Mouse (Mus musculus) lung, embryonic 15.5 days (tissue): ENCODE measurements at regions not wholly inside any gene's neighbourhood (a gene's known extent, or its start where the extent isn't known, plus 50 kb on each side); places are given as distances from the start of the nearest gene placed in this dataset.

Source experiments
- ATAC-seq: fragments of 200-750 bp; cut with Nextera tagmentation; 2 replicates; pipeline ENCODE4 v1.8.0; 2017; ENCODE audit warnings: moderate number of reproducible peaks, borderline replicate concordance; ENCODE audit not compliant: low FRiP score, low TSS enrichment; ENCODE audit errors: extremely low read depth
- H3K27ac ChIP-seq: fragments of 300-500 bp; sonication (generic); 2 replicates; pipeline ENCODE4 v1.5.1; 2015; ENCODE audit warnings: moderate library complexity, mild to moderate bottlenecking, inconsistent platforms
- H3K27me3 ChIP-seq: fragments of 300-500 bp; sonication (generic); 2 replicates; pipeline ENCODE4 v1.6.1; 2015; ENCODE audit warnings: inconsistent platforms
- H3K36me3 ChIP-seq: fragments of 300-500 bp; sonication (generic); 2 replicates; pipeline ENCODE4 v1.6.1; 2015; ENCODE audit warnings: inconsistent platforms
- H3K4me1 ChIP-seq: fragments of 300-500 bp; sonication (generic); 2 replicates; pipeline ENCODE4 v1.6.1; 2015; ENCODE audit warnings: inconsistent platforms
- H3K4me2 ChIP-seq: fragments of 300-500 bp; sonication (generic); 2 replicates; pipeline ENCODE4 v1.6.1; 2015; ENCODE audit warnings: inconsistent platforms, mild to moderate bottlenecking, moderate library complexity
- H3K4me3 ChIP-seq: fragments of 300-500 bp; sonication (generic); 2 replicates; pipeline ENCODE4 v1.5.1; 2015; ENCODE audit warnings: mild to moderate bottlenecking, inconsistent platforms
- H3K9ac ChIP-seq: fragments of 300-500 bp; sonication (generic); 2 replicates; pipeline ENCODE4 v1.6.1; 2015; ENCODE audit warnings: inconsistent platforms
- H3K9me3 ChIP-seq: fragments of 300-500 bp; sonication (generic); 2 replicates; pipeline ENCODE4 v1.6.1; 2016; ENCODE audit warnings: inconsistent platforms
- WGBS: fragments of 180-500 bp; shearing (Covaris S2); methylation state at CpG from one replicate; pipeline ENCODE4 v1.1.7; 2015; 5-methylcytosine and 5-hydroxymethylcytosine counted together

- H3K9me3 ChIP-seq: no peaks in the 10 kb centered on the region
- no peaks in the 10 kb centered on the region for H3K36me3 ChIP-seq
- no peaks in the 10 kb centered on the region for H3K4me1 ChIP-seq
- 45% methylated on average over 3 of the region's 3 CpGs for WGBS
- H3K4me3 ChIP-seq: no peak overlapping the region
- H3K27ac ChIP-seq: no peak overlapping the region
- H3K9ac ChIP-seq: no peak overlapping the region
- no peak for ATAC-seq
- no peak overlapping the region for H3K4me2 ChIP-seq
- no peaks in the 10 kb centered on the region for H3K27me3 ChIP-seq
These were observed 62.0 kb upstream of the Slc4a7 start for GRCm38 (mm10) chr14:14640023-14640441.

GRCm38 (mm10) chr14:14640557-14640956, 61.5 kb upstream of the Slc4a7 start:
- Histone ChIP-seq H3K9me3 (no peaks in the 10 kb centered on the region), H3K9ac (no peak overlapping the region), H3K27me3 (no peaks in the 10 kb centered on the region), H3K36me3 (no peaks in the 10 kb centered on the region), H3K4me1 (no peaks in the 10 kb centered on the region), H3K27ac (no peak overlapping the region), H3K4me3 (no peak overlapping the region), H3K4me2 (no peak overlapping the region)
- no peak for ATAC-seq

- no peak overlapping the region for H3K4me2 ChIP-seq
These were observed 58.5 kb upstream of the Slc4a7 start for GRCm38 (mm10) chr14:14643533-14643932.

GRCm38 (mm10) chr14:14645084-14645483, 57.0 kb upstream of the Slc4a7 start:
- Histone ChIP-seq H3K9me3 (no peaks in the 10 kb centered on the region), H3K36me3 (no peaks in the 10 kb centered on the region)
- ATAC-seq: no peak

More at GRCm38 (mm10) chr14:14643533-14643932, 58.5 kb upstream of the Slc4a7 start:
- H3K27ac ChIP-seq: no peak overlapping the region
- no peaks in the 10 kb centered on the region for H3K4me1 ChIP-seq
- H3K9ac ChIP-seq: no peak overlapping the region
- WGBS: 83% methylated on average over 3 of the region's 3 CpGs
- H3K4me3 ChIP-seq: no peak overlapping the region
- no peaks in the 10 kb centered on the region for H3K27me3 ChIP-seq
- no peaks in the 10 kb centered on the region for H3K9me3 ChIP-seq
- no peak for ATAC-seq
- H3K36me3 ChIP-seq: no peaks in the 10 kb centered on the region

More at GRCm38 (mm10) chr14:14645084-14645483, 57.0 kb upstream of the Slc4a7 start:
- Histone ChIP-seq H3K9ac (no peak overlapping the region), H3K4me3 (no peak overlapping the region), H3K4me2 (no peak overlapping the region), H3K27me3 (no peaks in the 10 kb centered on the region), H3K4me1 (no peaks in the 10 kb centered on the region), H3K27ac (no peak overlapping the region)
- 66% methylated on average over 3 of the region's 3 CpGs for WGBS
